Mouse (Mus musculus) midbrain, postnatal 0 days (tissue): ENCODE measurements around the gene Gpc1. TPM values are rescaled to one million over a fixed set of nuclear protein-coding genes. Genes with fewer than 3 reads are reported as not detected.

ENCODE experiments used
- ATAC-seq: fragments of 200-750 bp; cut with Nextera tagmentation; 2 replicates; pipeline ENCODE4 v1.8.0; 2017; ENCODE audit warnings: moderate number of reproducible peaks, mild to moderate bottlenecking, moderate TSS enrichment, moderate library complexity; ENCODE audit not compliant: low FRiP score
- DNase-seq: peaks from one replicate; pipeline ENCODE4 v3.0.0-alpha.2; 2015; ENCODE audit warnings: low spot score
- H3K27ac ChIP-seq: fragments of 300-500 bp; sonication (generic); 2 replicates; pipeline ENCODE4 v1.5.1; 2014; ENCODE audit warnings: low read depth, mild to moderate bottlenecking, low read length, mixed read lengths
- H3K27me3 ChIP-seq: fragments of 300-500 bp; sonication (generic); 2 replicates; pipeline ENCODE4 v1.6.1; 2014; ENCODE audit warnings: low read length, control low read depth, mixed read lengths; ENCODE audit not compliant: insufficient read depth
- H3K36me3 ChIP-seq: fragments of 300-500 bp; sonication (generic); 2 replicates; pipeline ENCODE4 v1.6.1; 2014; ENCODE audit warnings: low read length, control low read depth, mixed read lengths; ENCODE audit not compliant: insufficient read depth
- H3K4me1 ChIP-seq: fragments of 300-500 bp; sonication (generic); 2 replicates; pipeline ENCODE4 v1.6.1; 2014; ENCODE audit warnings: mild to moderate bottlenecking, control low read depth, antibody characterized with exemption, low read length, mixed read lengths; ENCODE audit not compliant: insufficient read depth
- H3K4me2 ChIP-seq: fragments of 300-500 bp; sonication (generic); 2 replicates; pipeline ENCODE4 v1.6.1; 2014; ENCODE audit warnings: low read depth, mild to moderate bottlenecking, low read length, mixed read lengths; ENCODE audit not compliant: poor library complexity, severe bottlenecking
- H3K4me3 ChIP-seq: fragments of 300-500 bp; sonication (generic); 2 replicates; pipeline ENCODE4 v1.5.1; 2014; ENCODE audit warnings: low read depth, mild to moderate bottlenecking, low read length, moderate library complexity
- H3K9ac ChIP-seq: fragments of 300-500 bp; sonication (generic); replicated peaks from 2 replicates; pipeline ENCODE4 v1.6.1; 2014; ENCODE audit warnings: mild to moderate bottlenecking, low read length, moderate library complexity, mixed read lengths; ENCODE audit not compliant: poor library complexity, severe bottlenecking
- H3K9me3 ChIP-seq: fragments of 300-500 bp; sonication (generic); 2 replicates; pipeline ENCODE4 v1.6.1; 2016; ENCODE audit warnings: low read length, control low read depth
- CTCF ChIP-seq: IDR thresholded peaks from 2 replicates; pipeline ENCODE4 v1.5.1; 2016; ENCODE audit warnings: antibody characterized with exemption, mild to moderate bottlenecking
- WGBS: fragments of 180-500 bp; shearing (Covaris S2); extraction: QIAGEN DNeasy Blood & Tissue Kit; methylation state at CpG from one replicate; pipeline ENCODE4 v1.1.7; 2014; 5-methylcytosine and 5-hydroxymethylcytosine counted together
- polyA plus RNA-seq: library from polyadenylated mRNA; unstranded; fragments of >200 nt; fragmentation: Nextera tagmentation; extraction: Ambion mirVana; gene quantifications from 2 replicates; pipeline ENCODE4 v1.2.1, GENCODE M21; 2015
- total RNA-seq: library from RNA; depleted of rRNA; stranded (reverse); fragments of >200 nt; gene quantifications from 2 replicates; pipeline ENCODE4 v1.2.3, GENCODE M21; 2014

Gene Gpc1
- total and polyA plus RNA-seq, 2 experiments from 2014 or later: 53.3 to 151 TPM

- Histone ChIP-seq H3K36me3 (no peaks in the 10 kb centered on the region), H3K27me3 (no peaks in the 10 kb centered on the region), H3K27ac (no peak overlapping the region), H3K9me3 (peaks cover 3% of the 10 kb centered on the region; the same call in 1 of the 2 replicates), H3K4me1 (no peaks in the 10 kb centered on the region), H3K4me3 (no peak overlapping the region), H3K4me2 (no peak overlapping the region), H3K9ac (no peak overlapping the region)
- 63% methylated on average over 5 of the region's 5 CpGs for WGBS
- DNase-seq (no peak), ATAC-seq (no peak)
- TF ChIP-seq CTCF: no peak
Observed at GRCm38 (mm10) chr1:92805181-92805580, 26.3 kb upstream of the Gpc1 start.

- ATAC-seq (no peak), DNase-seq (no peak)
- Histone ChIP-seq H3K27ac (no peak overlapping the region), H3K4me3 (no peak overlapping the region), H3K36me3 (no peaks in the 10 kb centered on the region), H3K4me2 (no peak overlapping the region), H3K27me3 (no peaks in the 10 kb centered on the region), H3K9ac (no peak overlapping the region), H3K9me3 (peaks cover 3% of the 10 kb centered on the region; the same call in 1 of the 2 replicates), H3K4me1 (no peaks in the 10 kb centered on the region)
- no peak for TF ChIP-seq CTCF
- whole genome bisulfite sequencing: 68% methylated on average over 2 of the region's 2 CpGs
Observed at GRCm38 (mm10) chr1:92805836-92806235, 25.6 kb upstream of the Gpc1 start.

GRCm38 (mm10) chr1:92806720-92807119, 24.7 kb upstream of the Gpc1 start:
- H3K4me1 ChIP-seq: no peaks in the 10 kb centered on the region
- no peaks in the 10 kb centered on the region for H3K36me3 ChIP-seq
- no peak for TF ChIP-seq CTCF
- H3K27me3 ChIP-seq: no peaks in the 10 kb centered on the region
- no peak overlapping the region for H3K27ac ChIP-seq
- H3K9me3 ChIP-seq: peaks cover 3% of the 10 kb centered on the region; the same call in 1 of the 2 replicates
- no peak overlapping the region for H3K4me3 ChIP-seq
- no peak overlapping the region for H3K4me2 ChIP-seq
- DNase-seq (no peak), ATAC-seq (no peak)
- no peak overlapping the region for H3K9ac ChIP-seq
- 86% methylated on average over 3 of the region's 3 CpGs for WGBS

GRCm38 (mm10) chr1:92809621-92810020, 21.8 kb upstream of the Gpc1 start:
- no peak overlapping the region for H3K4me3 ChIP-seq
- peaks cover 3% of the 10 kb centered on the region; the same call in 1 of the 2 replicates for H3K9me3 ChIP-seq
- H3K36me3 ChIP-seq: no peaks in the 10 kb centered on the region
- 89% methylated on average over 4 of the region's 4 CpGs for WGBS
- H3K27me3 ChIP-seq: no peaks in the 10 kb centered on the region
- ATAC-seq (no peak), DNase-seq (no peak)
- no peaks in the 10 kb centered on the region for H3K4me1 ChIP-seq
- no peak for TF ChIP-seq CTCF
- H3K9ac ChIP-seq: no peak overlapping the region
- no peak overlapping the region for H3K27ac ChIP-seq
- no peak overlapping the region for H3K4me2 ChIP-seq

- no peak for ATAC-seq
- H3K36me3 ChIP-seq: no peaks in the 10 kb centered on the region
- 72% methylated on average over 5 of the region's 5 CpGs for WGBS
Observed at GRCm38 (mm10) chr1:92814319-92814718, 17.1 kb upstream of the Gpc1 start.

GRCm38 (mm10) chr1:92815100-92815499, 16.3 kb upstream of the Gpc1 start:
- WGBS: 48% methylated on average over 9 of the region's 9 CpGs
- Histone ChIP-seq H3K9ac (no peak overlapping the region), H3K4me1 (no peaks in the 10 kb centered on the region), H3K9me3 (no peaks in the 10 kb centered on the region), H3K4me3 (no peak overlapping the region), H3K36me3 (no peaks in the 10 kb centered on the region), H3K27ac (no peak overlapping the region), H3K4me2 (no peak overlapping the region), H3K27me3 (no peaks in the 10 kb centered on the region)
- ATAC-seq (no peak), DNase-seq (no peak)
- no peak for TF ChIP-seq CTCF

More at GRCm38 (mm10) chr1:92814319-92814718, 17.1 kb upstream of the Gpc1 start:
- Histone ChIP-seq H3K9ac (no peak overlapping the region), H3K4me3 (no peak overlapping the region), H3K27me3 (no peaks in the 10 kb centered on the region), H3K4me1 (no peaks in the 10 kb centered on the region), H3K27ac (no peak overlapping the region), H3K4me2 (no peak overlapping the region), H3K9me3 (peaks cover 3% of the 10 kb centered on the region; the same call in 1 of the 2 replicates)
- TF ChIP-seq CTCF: no peak
- no peak for DNase-seq
